Mouse (Mus musculus) liver, adult (tissue): ENCODE results near the gene Stxbp3.

Experiments used
- GATA4 ChIP-seq: IDR thresholded peaks from 2 replicates; pipeline ENCODE4 v1.6.1; 2014; ENCODE audit warnings: mild to moderate bottlenecking, low read length; ENCODE audit not compliant: insufficient replicate concordance

Stxbp3 gene

DNA sequence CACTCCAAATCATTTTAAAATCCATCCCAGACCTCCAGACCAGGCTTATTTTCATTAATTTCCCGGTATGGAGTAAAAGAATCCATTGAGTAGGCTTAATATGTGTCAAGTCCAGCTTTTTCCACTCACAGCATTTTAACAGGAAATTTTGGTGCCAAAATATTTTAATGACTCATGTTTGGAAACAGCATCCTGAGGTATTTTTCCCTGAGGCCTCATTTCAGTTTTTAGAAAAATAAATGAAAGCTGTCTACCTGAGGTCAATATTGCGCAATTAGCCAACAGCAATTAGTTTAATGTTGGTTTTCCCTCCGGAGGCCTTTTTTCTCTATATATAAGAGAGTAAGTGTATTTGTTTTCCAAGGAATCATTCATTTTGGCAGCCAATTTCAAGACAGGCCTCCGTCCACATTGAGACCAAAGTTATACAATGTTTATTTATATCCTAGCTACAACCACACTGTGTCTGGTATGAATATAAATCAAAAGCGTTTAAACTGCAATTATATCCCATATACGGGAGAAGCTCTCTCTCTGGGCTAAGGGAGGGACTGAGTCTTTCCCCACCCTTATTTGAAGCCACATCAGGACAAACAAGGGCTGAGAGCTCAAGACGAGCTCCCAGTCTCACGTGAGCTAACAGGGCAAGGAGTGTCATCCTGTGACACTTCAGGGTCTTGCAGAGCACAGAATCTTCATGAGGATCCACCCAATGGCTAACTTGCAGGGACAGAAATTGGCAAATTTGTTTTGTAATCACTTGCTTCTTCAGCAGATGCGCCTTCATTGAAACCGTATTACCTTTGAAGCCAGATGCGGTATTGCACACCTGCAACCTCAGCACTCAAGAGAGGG is 80.5 kb downstream of the Stxbp3 start:
- no peak for TF ChIP-seq GATA4

DNA sequence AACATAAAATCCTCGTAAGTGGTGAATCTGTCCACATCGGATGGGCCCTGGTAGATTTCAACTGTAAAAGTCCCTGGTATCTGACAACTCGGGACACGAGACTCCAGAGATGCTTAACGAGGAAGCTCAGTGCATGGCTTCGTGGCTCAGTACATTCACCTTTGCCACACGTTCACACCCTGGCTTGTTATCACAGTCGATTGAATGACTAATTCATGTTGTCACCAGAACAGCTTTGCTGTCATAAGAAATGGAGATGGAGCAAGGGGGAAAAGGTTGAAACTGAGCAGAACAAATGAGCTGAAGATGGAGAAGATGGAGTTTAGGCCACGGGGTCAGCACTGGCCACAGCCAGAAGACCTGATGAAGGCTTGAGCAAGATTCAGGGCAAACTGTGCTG is 82.8 kb downstream of the Stxbp3 start:
- TF ChIP-seq GATA4, result no peak

DNA sequence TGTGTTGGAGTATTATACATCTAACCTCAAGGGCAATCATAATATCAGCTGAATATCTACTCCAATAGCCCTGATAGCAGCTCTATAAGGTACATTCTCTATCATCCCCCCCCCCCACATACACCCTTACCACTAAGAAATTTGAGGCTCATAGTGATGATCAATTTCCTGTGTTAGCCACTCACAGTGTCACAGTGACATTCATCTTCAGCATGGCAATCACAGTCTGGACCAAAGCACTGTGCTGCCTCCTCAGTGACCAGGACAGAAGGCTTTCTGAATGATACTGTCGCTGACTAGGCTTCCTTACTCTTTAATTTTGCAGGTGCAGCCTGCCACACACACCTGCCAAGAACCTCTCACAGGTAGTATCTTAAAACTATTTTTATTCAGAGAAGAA is 84.2 kb downstream of the Stxbp3 start:
- no peak for TF ChIP-seq GATA4

DNA sequence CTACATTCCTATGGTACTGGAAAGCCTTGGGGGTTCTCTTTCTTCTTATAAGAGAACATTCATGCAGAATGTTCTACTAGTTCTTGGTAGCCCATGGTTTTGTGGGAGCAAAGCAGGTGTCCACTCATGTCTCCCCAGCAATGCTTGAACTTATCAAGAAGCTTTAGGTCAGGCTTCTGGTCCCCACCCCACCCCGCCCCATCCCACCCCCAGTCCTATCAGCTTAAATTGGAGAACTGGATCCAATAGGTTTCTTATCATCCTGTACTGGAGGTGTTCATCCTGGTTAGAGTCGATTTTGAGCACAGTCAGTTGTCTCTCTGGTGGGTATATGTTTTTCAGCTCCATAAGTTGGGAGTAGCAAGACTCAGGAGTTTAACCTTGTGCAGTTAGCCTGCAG is 84.8 kb downstream of the Stxbp3 start:
- TF ChIP-seq GATA4, result no peak

DNA sequence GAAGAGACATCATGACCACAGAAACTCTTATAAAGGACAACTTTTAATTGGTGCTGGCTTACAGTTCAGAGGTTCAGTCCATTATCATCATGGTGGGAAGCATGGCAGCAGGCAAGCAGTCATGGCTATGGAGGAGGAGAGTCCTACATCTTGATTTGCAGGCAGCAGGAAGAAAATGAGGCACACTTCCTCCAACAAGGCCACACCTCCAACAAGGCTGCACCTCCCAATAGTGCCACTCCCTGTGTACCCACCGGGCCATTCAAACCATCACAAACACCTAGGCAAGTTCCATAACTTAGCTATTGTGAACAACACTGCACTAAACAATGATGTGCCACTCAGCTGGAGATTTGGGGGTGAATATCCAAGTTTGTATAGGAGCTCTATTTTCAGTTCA is 85.8 kb downstream of the Stxbp3 start:
- no peak for TF ChIP-seq GATA4

DNA sequence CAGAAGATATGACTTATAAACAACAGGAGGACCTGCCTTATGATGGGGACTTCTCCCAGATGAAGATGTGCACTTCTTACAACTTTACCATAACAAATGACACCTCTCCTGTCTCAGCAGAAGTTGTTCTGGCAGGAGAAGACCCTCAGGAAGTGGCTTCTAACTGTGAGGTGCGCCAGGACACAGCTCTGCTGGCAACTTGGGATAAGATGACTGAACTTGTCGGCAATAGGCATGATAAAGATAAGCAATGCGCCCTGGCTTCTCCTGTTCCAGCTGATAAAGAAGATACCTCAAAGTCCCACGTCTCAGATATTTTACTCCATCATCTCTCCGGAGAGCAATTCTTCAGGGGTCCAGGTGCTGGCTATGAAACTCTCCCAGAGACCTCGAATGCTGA is 88.6 kb downstream of the Stxbp3 start:
- no peak for TF ChIP-seq GATA4

DNA sequence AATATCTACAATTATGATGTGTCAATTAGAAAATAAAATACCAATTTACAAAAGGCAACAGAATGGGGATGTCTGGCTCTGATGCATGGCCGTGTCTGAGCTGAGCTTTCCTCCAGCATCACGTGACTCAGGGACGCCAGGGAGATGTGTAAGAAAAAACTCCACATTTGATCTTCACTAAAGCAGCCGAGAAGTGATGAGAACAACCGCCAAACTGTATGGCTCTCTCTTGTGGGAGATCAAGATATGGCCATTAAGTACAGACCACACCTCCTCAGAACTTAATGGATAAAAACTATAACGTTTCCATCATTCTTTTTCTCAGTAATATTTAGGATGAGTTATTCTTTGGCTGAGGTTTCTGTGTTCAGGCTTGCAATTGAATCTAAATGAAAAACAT is 89.3 kb downstream of the Stxbp3 start:
- TF ChIP-seq GATA4, result no peak

DNA sequence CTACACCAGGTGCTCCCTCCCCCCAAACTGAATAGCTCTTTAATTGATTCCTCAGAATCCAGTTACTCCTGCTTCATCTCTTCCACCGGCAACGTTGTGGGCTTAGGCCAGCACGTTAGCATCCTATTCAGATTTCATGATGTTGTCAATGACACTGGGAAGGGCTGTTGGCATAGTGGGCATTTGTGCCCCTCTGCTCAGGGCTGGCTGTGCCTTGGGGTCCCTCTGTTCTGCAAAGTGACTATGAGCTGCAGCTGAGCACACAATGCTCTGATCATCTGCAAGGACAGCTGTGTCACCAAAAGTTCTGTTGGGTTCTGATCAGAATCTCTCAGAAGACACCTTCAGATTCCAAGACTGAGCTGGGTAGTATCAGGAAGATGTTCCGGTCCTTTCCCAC is 96.3 kb downstream of the Stxbp3 start:
- no peak for TF ChIP-seq GATA4
